Mouse (Mus musculus) liver, adult 2 months (tissue): ENCODE data around the gene Kbtbd13. TPM values are rescaled to one million over a fixed set of nuclear protein-coding genes. Genes with fewer than 3 reads are reported as not detected.
A peak's percentile ranks its signal among the peaks of the same experiment; 100 is the strongest.

ENCODE experiments used
- DNase-seq: peaks from one replicate; pipeline ENCODE4 v3.0.0-alpha.2; 2011; ENCODE audit warnings: low read depth, low spot score; ENCODE audit errors: extremely low read depth
- H3K27ac ChIP-seq: fragments of 200-500 bp; replicated peaks from 2 replicates; pipeline ENCODE4 v1.5.1; 2012; ENCODE audit warnings: low read depth, mild to moderate bottlenecking, control low read depth, inconsistent platforms, low read length; ENCODE audit not compliant: insufficient read depth
- H3K27me3 ChIP-seq: fragments of 200-500 bp; 2 replicates; pipeline ENCODE4 v1.6.1; 2012; ENCODE audit warnings: mild to moderate bottlenecking, moderate library complexity, low read length, inconsistent platforms; ENCODE audit not compliant: control insufficient read depth, insufficient read depth
- H3K36me3 ChIP-seq: fragments of 200-500 bp; 2 replicates; pipeline ENCODE4 v1.6.1; 2012; ENCODE audit warnings: low read length, inconsistent platforms; ENCODE audit not compliant: control insufficient read depth, insufficient read depth
- H3K4me1 ChIP-seq: fragments of 200-500 bp; 2 replicates; pipeline ENCODE4 v1.6.1; 2011; ENCODE audit warnings: low read length; ENCODE audit not compliant: control insufficient read depth, insufficient read depth
- H3K4me3 ChIP-seq: fragments of 200-500 bp; 2 replicates; pipeline ENCODE4 v1.5.1; 2011; ENCODE audit warnings: low read depth, mild to moderate bottlenecking, control low read depth, low read length, moderate library complexity; ENCODE audit not compliant: insufficient read depth
- H3K79me2 ChIP-seq: fragments of 200-500 bp; 2 replicates; pipeline ENCODE4 v1.6.1; 2012; ENCODE audit warnings: inconsistent platforms, mild to moderate bottlenecking, low read length, moderate library complexity; ENCODE audit not compliant: control insufficient read depth, insufficient read depth
- H3K9ac ChIP-seq: fragments of 200-500 bp; 2 replicates; pipeline ENCODE4 v1.6.1; 2012; ENCODE audit warnings: low read depth, mild to moderate bottlenecking, control low read depth, inconsistent platforms, low read length
- CTCF ChIP-seq: fragments of 200-500 bp; IDR thresholded peaks from 2 replicates; pipeline ENCODE4 v1.5.1; 2011; ENCODE audit warnings: low read depth, low read length, control low read depth
- POLR2A ChIP-seq: fragments of 200-500 bp; IDR thresholded peaks from 2 replicates; pipeline ENCODE4 v1.6.1; 2011; ENCODE audit warnings: low read length, control low read depth; ENCODE audit not compliant: insufficient read depth; ENCODE audit errors: extremely low read depth
- WGBS: fragments of 180-500 bp; shearing (Covaris S2); methylation state at CpG from one replicate; pipeline ENCODE4 v1.1.7; 2018; 5-methylcytosine and 5-hydroxymethylcytosine counted together
- polyA plus RNA-seq: library from polyadenylated mRNA; depleted of rRNA; stranded (reverse); fragments of >200 nt; gene quantifications from 2 replicates; pipeline ENCODE4 v1.2.3, GENCODE M21; 2012
- total RNA-seq: library from RNA; depleted of rRNA; stranded (reverse); fragments of >200 nt; gene quantifications from 2 replicates; pipeline ENCODE4 v1.2.3, GENCODE M21; 2014

Kbtbd13 gene
- total and polyA plus RNA-seq, 2 experiments, result 0.28 to 0.49 TPM

DNA sequence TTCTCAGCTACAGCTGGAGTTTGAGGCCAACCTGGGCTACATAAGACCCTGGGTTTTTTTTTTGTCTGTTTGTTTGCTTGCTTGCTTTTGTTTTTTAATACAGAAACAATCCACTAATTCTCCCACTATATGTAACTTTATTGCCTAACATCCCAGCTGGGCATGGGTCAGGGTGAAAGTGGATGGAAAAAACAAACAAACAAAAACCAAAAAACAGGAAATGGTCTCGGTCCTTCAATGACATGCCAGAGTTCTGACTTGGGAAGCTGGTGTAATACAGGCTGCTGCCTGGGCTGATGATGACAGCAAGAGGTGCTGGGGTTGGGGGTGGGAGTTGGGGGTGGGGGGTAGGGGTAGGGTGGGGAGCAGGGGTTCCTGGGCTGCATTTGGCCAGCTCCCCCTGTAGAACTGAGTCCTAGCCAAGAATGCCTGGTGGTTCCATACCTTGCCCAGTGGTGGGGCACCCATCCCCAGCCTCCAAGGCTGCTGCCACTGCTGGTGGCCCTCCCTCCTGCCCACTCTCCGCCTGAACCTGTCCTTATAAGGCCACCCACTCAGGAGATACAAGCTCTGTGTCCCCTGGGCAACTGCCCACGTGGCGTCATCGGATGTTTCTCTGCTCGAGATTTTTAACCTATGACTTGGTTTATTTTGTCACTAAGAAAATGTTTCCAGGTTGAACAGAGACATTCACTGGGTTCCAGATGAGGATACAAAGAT, 9.3 kb downstream of the Kbtbd13 start:
- Histone ChIP-seq H3K4me1 (no peaks in the 10 kb centered on the region), H3K9ac (no peak overlapping the region), H3K36me3 (no peaks in the 10 kb centered on the region), H3K4me3 (no peak overlapping the region), H3K79me2 (no peaks in the 10 kb centered on the region), H3K27ac (no peak overlapping the region), H3K27me3 (no peaks in the 10 kb centered on the region)
- DNase-seq, result no peak
- WGBS, result 77% methylated on average over 6 of the region's 6 CpGs
- no peak for TF ChIP-seq CTCF
- TF ChIP-seq POLR2A, result no peak

- Histone ChIP-seq H3K4me1 (no peaks in the 10 kb centered on the region), H3K79me2 (no peaks in the 10 kb centered on the region), H3K27ac (no peak overlapping the region), H3K9ac (no peak overlapping the region), H3K27me3 (no peaks in the 10 kb centered on the region), H3K4me3 (no peak overlapping the region), H3K36me3 (no peaks in the 10 kb centered on the region)
- 90% methylated on average over 4 of the region's 4 CpGs for WGBS
- TF ChIP-seq POLR2A (no peak), CTCF (no peak)
- DNase-seq, result no peak
Measured at GRCm38 (mm10) chr9:65381017-65381590, 10.3 kb downstream of the Kbtbd13 start.

- Histone ChIP-seq H3K4me1 (no peaks in the 10 kb centered on the region), H3K4me3 (no peak overlapping the region), H3K36me3 (no peaks in the 10 kb centered on the region), H3K27me3 (no peaks in the 10 kb centered on the region), H3K27ac (no peak overlapping the region), H3K9ac (no peak overlapping the region), H3K79me2 (no peaks in the 10 kb centered on the region)
- TF ChIP-seq CTCF (no peak), POLR2A (no peak)
- WGBS, result 88% methylated on average over 9 of the region's 9 CpGs
- DNase-seq, result no peak
Measured at GRCm38 (mm10) chr9:65375163-65375934, 16.1 kb downstream of the Kbtbd13 start.

GRCm38 (mm10) chr9:65374468-65375162, 16.8 kb downstream of the Kbtbd13 start:
- no peaks in the 10 kb centered on the region for H3K79me2 ChIP-seq
- H3K4me3 ChIP-seq, result no peak overlapping the region
- TF ChIP-seq CTCF, result no peak
- TF ChIP-seq POLR2A, result no peak
- DNase-seq, result no peak
- 87% methylated on average over 5 of the region's 5 CpGs for WGBS
- H3K9ac ChIP-seq, result no peak overlapping the region
- no peak overlapping the region for H3K27ac ChIP-seq
- no peaks in the 10 kb centered on the region for H3K36me3 ChIP-seq
- H3K27me3 ChIP-seq, result no peaks in the 10 kb centered on the region
- no peaks in the 10 kb centered on the region for H3K4me1 ChIP-seq

DNA sequence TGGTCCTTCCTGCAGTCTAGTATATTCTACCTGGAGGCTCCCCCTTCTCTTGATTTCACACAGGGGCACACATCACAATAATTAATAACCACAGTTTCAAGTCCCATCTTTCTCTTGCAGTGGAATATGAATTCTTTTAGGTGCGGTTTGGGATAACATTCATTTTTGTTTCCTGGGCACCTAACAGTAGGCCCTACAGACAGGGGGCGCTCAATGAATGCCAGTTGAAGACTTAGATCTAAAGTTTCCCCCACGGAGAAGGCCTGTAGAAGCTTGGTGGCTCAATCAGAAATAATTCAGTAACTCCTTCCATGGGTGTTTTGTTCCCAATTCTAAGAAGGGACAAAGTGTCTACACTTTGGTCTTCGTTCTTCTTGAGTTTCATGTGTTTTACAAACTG, 19.0 kb downstream of the Kbtbd13 start:
- Histone ChIP-seq H3K79me2 (no peaks in the 10 kb centered on the region), H3K9ac (no peak overlapping the region), H3K36me3 (no peaks in the 10 kb centered on the region), H3K4me3 (no peak overlapping the region), H3K4me1 (no peaks in the 10 kb centered on the region), H3K27me3 (no peaks in the 10 kb centered on the region), H3K27ac (no peak overlapping the region)
- TF ChIP-seq POLR2A, result no peak
- peak; percentile 41 for TF ChIP-seq CTCF
- DNase-seq, result no peak
- WGBS, result 63% methylated on average over 4 of the region's 4 CpGs
